Mouse (Mus musculus): Measurements from ENCODE around the gene Gm20388. TPM values are rescaled to one million over a fixed set of nuclear protein-coding genes. Genes with fewer than 3 reads are reported as not detected.
A peak's percentile ranks its signal among the peaks of the same experiment; 100 is the strongest.

The Gm20388 gene
- polyA plus RNA-seq, 1 experiment: 10.6 TPM

DNA sequence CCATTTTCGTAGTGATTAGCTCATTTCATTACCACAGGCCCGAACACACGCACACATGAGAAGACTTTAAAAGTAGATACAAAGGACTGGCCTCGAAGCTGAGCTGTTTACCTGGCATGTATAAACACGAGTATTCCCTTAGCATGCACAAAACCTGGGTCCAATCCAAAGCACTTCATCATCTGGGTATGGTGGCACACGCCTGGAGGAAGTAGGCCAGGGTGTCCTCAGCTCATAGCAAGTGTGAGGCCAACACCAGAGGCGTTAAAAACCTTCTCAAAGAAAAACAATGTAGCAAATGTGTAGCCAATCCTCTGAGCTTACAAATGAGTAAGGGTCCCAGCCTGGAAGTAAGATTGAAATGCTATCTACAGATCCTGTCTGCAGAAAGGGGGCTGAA, 3103.8 kb downstream of the Gm20388 start:
- H3K4me3 ChIP-seq (replicated peaks; ENCODE audit: control insufficient read depth, low read depth, low read length): no peak overlapping the region
- 56% methylated on average over 7 of the region's 7 CpGs for WGBS
- TF ChIP-seq POLR2A (IDR thresholded peaks at IDR 0.05; ENCODE audit: borderline replicate concordance, control insufficient read depth, low read depth, low read length) (no peak), CTCF (IDR thresholded peaks at IDR 0.05; ENCODE audit: control insufficient read depth, insufficient read depth, low read length) (no peak)
- H3K27ac ChIP-seq (ENCODE audit: control insufficient read depth, insufficient read depth, low read depth, low read length, poor library complexity): no peak overlapping the region
- H3K4me1 ChIP-seq (ENCODE audit: control insufficient read depth, insufficient read depth, low read length): peaks cover 14% of the 10 kb centered on the region

DNA sequence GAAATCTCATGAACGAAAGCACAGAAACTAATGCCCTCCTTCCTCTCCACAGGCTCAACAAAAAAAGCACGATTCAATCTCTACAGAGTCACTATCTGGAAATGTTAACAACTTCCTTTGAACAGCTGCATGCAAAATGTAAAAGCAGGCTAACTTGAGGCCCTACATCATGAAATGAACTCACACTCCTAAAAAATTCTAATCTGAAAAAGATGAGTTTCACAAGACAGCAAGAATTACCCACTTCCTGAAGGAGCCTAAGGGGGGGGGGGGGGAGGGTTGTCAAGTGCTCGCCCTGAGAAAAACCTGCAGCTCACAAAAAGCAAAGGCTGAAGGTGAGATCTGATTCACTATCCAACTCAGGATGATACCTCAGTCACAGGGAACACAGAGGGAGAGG, 3104.4 kb downstream of the Gm20388 start:
- H3K4me3 ChIP-seq (replicated peaks; ENCODE audit: control insufficient read depth, low read depth, low read length): no peak overlapping the region
- peaks cover 15% of the 10 kb centered on the region for H3K4me1 ChIP-seq (ENCODE audit: control insufficient read depth, insufficient read depth, low read length)
- TF ChIP-seq POLR2A (IDR thresholded peaks at IDR 0.05; ENCODE audit: borderline replicate concordance, control insufficient read depth, low read depth, low read length): no peak
- TF ChIP-seq CTCF (IDR thresholded peaks at IDR 0.05; ENCODE audit: control insufficient read depth, insufficient read depth, low read length): no peak
- no peak overlapping the region for H3K27ac ChIP-seq (ENCODE audit: control insufficient read depth, insufficient read depth, low read depth, low read length, poor library complexity)
- WGBS: 9% methylated on average over 3 of the region's 3 CpGs

DNA sequence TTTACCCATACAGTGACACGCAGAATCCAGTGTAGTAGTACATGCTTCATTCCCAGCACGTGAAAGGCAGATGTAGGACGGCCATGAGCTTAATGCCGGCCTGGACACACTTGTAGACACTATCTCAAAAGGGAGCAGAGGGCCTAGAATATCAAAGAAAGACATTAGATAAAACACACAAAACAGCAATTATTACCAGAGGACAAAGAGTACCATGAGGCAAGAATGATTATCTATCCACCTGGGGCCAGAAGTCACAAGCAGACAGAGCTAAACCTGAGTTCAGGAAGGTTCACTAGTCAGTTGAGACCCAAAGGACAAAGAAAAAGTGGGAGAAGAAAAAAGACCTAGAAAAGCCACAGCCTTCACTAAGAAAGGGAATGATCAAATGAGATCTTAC, 3106.5 kb downstream of the Gm20388 start:
- Histone ChIP-seq H3K27ac (ENCODE audit: control insufficient read depth, insufficient read depth, low read depth, low read length, poor library complexity) (no peak overlapping the region), H3K4me3 (replicated peaks; ENCODE audit: control insufficient read depth, low read depth, low read length) (no peak overlapping the region), H3K4me1 (ENCODE audit: control insufficient read depth, insufficient read depth, low read length) (peaks cover 19% of the 10 kb centered on the region)
- TF ChIP-seq POLR2A (IDR thresholded peaks at IDR 0.05; ENCODE audit: borderline replicate concordance, control insufficient read depth, low read depth, low read length) (no peak), CTCF (IDR thresholded peaks at IDR 0.05; ENCODE audit: control insufficient read depth, insufficient read depth, low read length) (no peak)
- WGBS: 95% methylated on average over 4 of the region's 4 CpGs

DNA sequence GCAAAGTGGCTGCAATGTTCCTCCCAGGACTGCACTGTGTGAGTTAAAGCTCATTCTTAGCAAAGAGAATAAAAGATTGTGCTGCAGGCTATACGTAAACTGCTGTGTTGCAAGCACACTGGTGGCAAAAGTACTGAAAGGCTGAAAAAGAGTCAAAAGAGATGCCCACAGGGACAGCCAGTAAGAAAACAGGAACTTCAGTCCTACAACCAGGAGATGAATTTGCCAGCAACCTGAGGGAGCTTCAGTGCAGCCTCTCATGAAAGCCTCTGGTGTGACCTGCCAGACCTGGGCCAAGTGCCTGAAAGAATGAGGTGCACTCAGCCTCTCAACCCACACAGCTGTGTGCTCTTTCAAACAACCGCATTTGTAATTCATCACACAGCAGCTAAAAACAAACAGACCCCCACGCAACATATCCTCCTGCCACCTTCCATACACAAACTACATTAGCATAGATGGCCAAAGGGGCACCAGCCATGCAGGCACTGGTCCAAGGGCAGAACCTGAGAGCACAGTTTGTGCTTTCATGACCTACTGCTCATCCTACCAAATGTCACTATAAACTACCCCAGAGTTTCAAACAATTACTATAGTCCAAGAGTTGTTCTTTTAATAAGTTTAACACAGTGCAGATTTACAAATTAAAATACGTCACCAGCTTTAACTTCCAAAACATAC, 3108.0 kb downstream of the Gm20388 start:
- no peak overlapping the region for H3K27ac ChIP-seq (ENCODE audit: control insufficient read depth, insufficient read depth, low read depth, low read length, poor library complexity)
- no peak for TF ChIP-seq POLR2A (IDR thresholded peaks at IDR 0.05; ENCODE audit: borderline replicate concordance, control insufficient read depth, low read depth, low read length)
- TF ChIP-seq CTCF (IDR thresholded peaks at IDR 0.05; ENCODE audit: control insufficient read depth, insufficient read depth, low read length): no peak
- peaks cover 19% of the 10 kb centered on the region for H3K4me1 ChIP-seq (ENCODE audit: control insufficient read depth, insufficient read depth, low read length)
- H3K4me3 ChIP-seq (replicated peaks; ENCODE audit: control insufficient read depth, low read depth, low read length): no peak overlapping the region
- WGBS: 58% methylated on average over 4 of the region's 4 CpGs

DNA sequence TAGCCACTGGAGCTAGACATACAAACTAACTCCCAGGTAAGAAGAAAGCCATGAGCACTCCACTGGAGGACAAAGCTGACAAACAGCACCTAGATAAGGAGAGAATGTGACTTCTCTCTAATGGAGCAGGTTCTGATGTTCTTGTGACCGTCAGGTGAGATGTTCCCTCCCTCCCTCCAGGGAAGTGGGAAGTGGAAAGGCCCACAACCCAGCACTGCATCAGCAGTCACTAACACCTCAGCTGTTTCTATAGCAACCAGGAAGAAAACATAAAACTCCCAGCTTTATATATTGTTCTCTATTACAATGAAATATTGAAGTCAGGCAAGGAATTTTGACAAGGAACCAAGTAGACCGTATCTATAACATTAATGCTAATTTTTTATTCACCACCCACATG, 3109.4 kb downstream of the Gm20388 start:
- H3K4me3 ChIP-seq (replicated peaks; ENCODE audit: control insufficient read depth, low read depth, low read length): no peak overlapping the region
- H3K4me1 ChIP-seq (ENCODE audit: control insufficient read depth, insufficient read depth, low read length): peaks cover 16% of the 10 kb centered on the region
- TF ChIP-seq CTCF (IDR thresholded peaks at IDR 0.05; ENCODE audit: control insufficient read depth, insufficient read depth, low read length): no peak
- TF ChIP-seq POLR2A (IDR thresholded peaks at IDR 0.05; ENCODE audit: borderline replicate concordance, control insufficient read depth, low read depth, low read length): no peak
- no peak overlapping the region for H3K27ac ChIP-seq (ENCODE audit: control insufficient read depth, insufficient read depth, low read depth, low read length, poor library complexity)
- WGBS: 60% methylated on average over 2 of the region's 2 CpGs

DNA sequence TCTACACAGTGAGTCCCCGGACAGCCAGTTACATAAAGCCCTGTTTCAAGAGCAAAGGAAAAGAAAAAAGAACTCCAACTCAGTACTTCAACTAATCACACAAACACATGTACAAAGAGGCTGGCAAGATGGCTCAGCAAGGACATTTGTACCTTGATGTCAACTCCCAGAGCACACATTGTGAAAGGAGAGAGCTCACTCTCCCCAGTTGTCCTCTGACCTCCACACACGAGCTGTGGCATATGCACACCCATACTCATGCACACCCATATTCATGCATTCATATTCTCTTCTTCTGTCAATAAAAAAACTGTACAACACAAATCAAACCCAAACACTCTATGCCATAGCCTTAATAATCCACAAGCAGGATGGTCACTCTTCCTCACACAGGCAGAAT, 3110.2 kb downstream of the Gm20388 start:
- H3K4me1 ChIP-seq (ENCODE audit: control insufficient read depth, insufficient read depth, low read length): peaks cover 18% of the 10 kb centered on the region
- H3K4me3 ChIP-seq (replicated peaks; ENCODE audit: control insufficient read depth, low read depth, low read length): no peak overlapping the region
- no peak for TF ChIP-seq POLR2A (IDR thresholded peaks at IDR 0.05; ENCODE audit: borderline replicate concordance, control insufficient read depth, low read depth, low read length)
- no peak for TF ChIP-seq CTCF (IDR thresholded peaks at IDR 0.05; ENCODE audit: control insufficient read depth, insufficient read depth, low read length)
- WGBS: 66% methylated on average over 2 of the region's 2 CpGs
- no peak overlapping the region for H3K27ac ChIP-seq (ENCODE audit: control insufficient read depth, insufficient read depth, low read depth, low read length, poor library complexity)

DNA sequence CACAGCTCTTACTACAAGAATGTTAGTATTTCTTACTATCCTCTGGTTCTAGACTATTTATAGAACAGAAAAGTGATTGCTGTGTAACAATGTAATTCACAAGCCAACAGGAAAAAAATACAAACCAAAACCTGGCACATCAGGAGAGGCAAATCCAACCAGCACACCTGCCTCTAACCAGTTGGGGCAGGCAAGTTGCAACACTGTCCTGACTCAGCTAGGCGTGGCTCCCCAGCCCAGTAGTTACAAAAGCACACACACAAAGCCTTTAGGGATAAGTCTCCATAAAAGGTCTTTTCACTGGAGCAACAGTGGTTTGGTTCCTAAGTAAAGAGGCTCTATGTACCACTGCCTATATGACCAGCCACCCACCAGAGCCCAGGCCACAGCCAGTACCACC, 3110.6 kb downstream of the Gm20388 start:
- TF ChIP-seq CTCF (IDR thresholded peaks at IDR 0.05; ENCODE audit: control insufficient read depth, insufficient read depth, low read length): no peak
- TF ChIP-seq POLR2A (IDR thresholded peaks at IDR 0.05; ENCODE audit: borderline replicate concordance, control insufficient read depth, low read depth, low read length): no peak
- Histone ChIP-seq H3K27ac (ENCODE audit: control insufficient read depth, insufficient read depth, low read depth, low read length, poor library complexity) (peak overlapping the region; percentile 51; the same call in 1 of the 2 replicates), H3K4me1 (ENCODE audit: control insufficient read depth, insufficient read depth, low read length) (peaks cover 19% of the 10 kb centered on the region), H3K4me3 (replicated peaks; ENCODE audit: control insufficient read depth, low read depth, low read length) (no peak overlapping the region)
- 22% methylated on average over 1 of the region's 1 CpGs for WGBS

DNA sequence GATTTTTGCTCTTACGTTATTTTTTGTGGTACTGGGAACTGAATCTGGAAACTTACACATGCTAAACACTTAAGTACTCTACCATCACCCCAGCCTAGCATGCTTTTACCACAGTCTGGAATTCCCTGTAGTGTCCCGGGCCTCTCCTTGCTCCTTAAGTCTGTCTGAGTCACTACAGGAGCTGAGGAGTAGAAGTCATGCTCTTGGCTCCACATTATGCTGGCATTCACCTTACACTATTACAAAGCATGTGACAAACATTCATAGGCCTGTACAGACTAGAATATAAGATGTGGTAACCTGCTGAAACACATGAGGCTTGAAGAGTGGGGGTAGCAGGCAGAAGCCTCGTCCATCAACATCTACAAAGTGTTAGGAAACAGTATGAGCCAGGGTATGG, 3112.1 kb downstream of the Gm20388 start:
- TF ChIP-seq POLR2A (IDR thresholded peaks at IDR 0.05; ENCODE audit: borderline replicate concordance, control insufficient read depth, low read depth, low read length) (no peak), CTCF (IDR thresholded peaks at IDR 0.05; ENCODE audit: control insufficient read depth, insufficient read depth, low read length) (no peak)
- Histone ChIP-seq H3K4me1 (ENCODE audit: control insufficient read depth, insufficient read depth, low read length) (peaks cover 19% of the 10 kb centered on the region), H3K27ac (ENCODE audit: control insufficient read depth, insufficient read depth, low read depth, low read length, poor library complexity) (no peak overlapping the region), H3K4me3 (replicated peaks; ENCODE audit: control insufficient read depth, low read depth, low read length) (no peak overlapping the region)
- 73% methylated on average over 3 of the region's 3 CpGs for whole genome bisulfite sequencing

DNA sequence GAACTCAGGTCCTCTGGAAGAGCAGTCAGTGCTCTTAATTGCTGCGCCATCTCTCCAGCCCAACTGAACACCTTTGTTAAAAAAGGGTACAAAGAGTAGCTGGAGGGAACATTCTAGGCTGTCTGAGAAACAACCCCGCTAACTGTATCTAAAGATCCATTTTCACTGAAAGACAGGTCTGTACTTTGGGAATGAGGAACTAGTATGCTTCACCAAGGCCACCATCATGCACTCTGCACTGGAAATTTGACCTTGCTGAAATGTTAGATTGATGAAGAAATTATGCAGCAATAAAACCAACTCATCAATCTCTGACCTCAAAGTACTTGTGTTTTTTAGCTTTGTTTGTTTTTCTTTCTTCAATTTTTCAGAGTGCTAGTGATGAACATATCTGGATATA, 3113.6 kb downstream of the Gm20388 start:
- Histone ChIP-seq H3K27ac (ENCODE audit: control insufficient read depth, insufficient read depth, low read depth, low read length, poor library complexity) (no peak overlapping the region), H3K4me1 (ENCODE audit: control insufficient read depth, insufficient read depth, low read length) (peaks cover 13% of the 10 kb centered on the region), H3K4me3 (replicated peaks; ENCODE audit: control insufficient read depth, low read depth, low read length) (no peak overlapping the region)
- TF ChIP-seq POLR2A (IDR thresholded peaks at IDR 0.05; ENCODE audit: borderline replicate concordance, control insufficient read depth, low read depth, low read length) (no peak), CTCF (IDR thresholded peaks at IDR 0.05; ENCODE audit: control insufficient read depth, insufficient read depth, low read length) (no peak)
- WGBS: 89% methylated on average over 2 of the region's 2 CpGs

Measured in bone marrow, adult 2 months (tissue).